Mouse (Mus musculus) ES-Bruce4 (cell line): ENCODE measurements at regions not wholly inside any gene's neighbourhood (a gene's known extent, or its start where the extent isn't known, plus 50 kb on each side); places are given as distances from the start of the nearest gene placed in this dataset.

Experiments
- CTCF ChIP-seq: IDR thresholded peaks from one replicate; pipeline ENCODE4 v1.8.1; 2011; ENCODE audit warnings: low read depth, low read length
- EP300 ChIP-seq: IDR thresholded peaks from 2 replicates; pipeline ENCODE4 v1.6.1; 2011; ENCODE audit warnings: low read depth, low read length; ENCODE audit not compliant: insufficient read depth
- POLR2A ChIP-seq: IDR thresholded peaks from one replicate; pipeline ENCODE4 v1.8.1; 2011; ENCODE audit warnings: low read length; ENCODE audit not compliant: insufficient read depth

- TF ChIP-seq EP300 = no peak
- TF ChIP-seq POLR2A = no peak
- TF ChIP-seq CTCF = no peak
Measured at GRCm38 (mm10) chr10:111582321-111583123, 76.4 kb downstream of the Phlda1 start.
